Mouse (Mus musculus) brown adipose tissue, adult 24 weeks (tissue): ENCODE results near the gene Slc13a4. TPM values are rescaled to one million over a fixed set of nuclear protein-coding genes. Genes with fewer than 3 reads are reported as not detected.

Experiments used
- H3K27ac ChIP-seq: fragments of 200-500 bp; replicated peaks from 2 replicates; pipeline ENCODE4 v1.5.1; 2012; ENCODE audit warnings: low read depth, mild to moderate bottlenecking, low read length
- H3K4me1 ChIP-seq: fragments of 200-500 bp; 2 replicates; pipeline ENCODE4 v1.6.1; 2012; ENCODE audit warnings: low read length, mixed read lengths; ENCODE audit not compliant: control insufficient read depth, insufficient read depth, insufficient read length
- H3K4me3 ChIP-seq: fragments of 200-500 bp; 2 replicates; pipeline ENCODE4 v1.5.1; 2012; ENCODE audit warnings: low read depth, mild to moderate bottlenecking, low read length, moderate library complexity; ENCODE audit not compliant: insufficient read depth
- polyA plus RNA-seq: library from polyadenylated mRNA; stranded (reverse); fragments of >200 nt; gene quantifications from 2 replicates; pipeline ENCODE4 v1.2.4, GENCODE M21; 2012; ENCODE audit not compliant: missing spikeins, insufficient read depth, insufficient read length

Gene Slc13a4
- polyA plus RNA-seq, result not detected in 2 replicates

GRCm38 (mm10) chr6:35308037-35308436 lies at the start of gene Slc13a4:
Gene Slc13a4 (minus strand): TSS chr6:35308131.
- Histone ChIP-seq H3K27ac (no peak within 1 kb of the TSS), H3K4me3 (no peak within 1 kb of the TSS), H3K4me1 (no peaks in the 10 kb centered on the region)

- no peak overlapping the region for H3K27ac ChIP-seq
- no peak overlapping the region for H3K4me3 ChIP-seq
- no peaks in the 10 kb centered on the region for H3K4me1 ChIP-seq
Observed at GRCm38 (mm10) chr6:35355320-35355719, 47.4 kb upstream of the Slc13a4 start.

- no peak overlapping the region for H3K4me3 ChIP-seq
- H3K27ac ChIP-seq, result no peak overlapping the region
- no peaks in the 10 kb centered on the region for H3K4me1 ChIP-seq
Observed at GRCm38 (mm10) chr6:35354622-35354998, 46.7 kb upstream of the Slc13a4 start.

- H3K4me1 ChIP-seq, result no peaks in the 10 kb centered on the region
- H3K4me3 ChIP-seq, result no peak overlapping the region
- H3K27ac ChIP-seq, result no peak overlapping the region
Observed at GRCm38 (mm10) chr6:35353846-35354621, 46.1 kb upstream of the Slc13a4 start.

GRCm38 (mm10) chr6:35353416-35353815 lies 45.5 kb upstream of the Slc13a4 start:
- Histone ChIP-seq H3K4me1 (no peaks in the 10 kb centered on the region), H3K27ac (no peak overlapping the region), H3K4me3 (no peak overlapping the region)

GRCm38 (mm10) chr6:35352867-35353266 lies 44.9 kb upstream of the Slc13a4 start:
- H3K4me3 ChIP-seq, result no peak overlapping the region
- H3K4me1 ChIP-seq, result no peaks in the 10 kb centered on the region
- H3K27ac ChIP-seq, result no peak overlapping the region

DNA sequence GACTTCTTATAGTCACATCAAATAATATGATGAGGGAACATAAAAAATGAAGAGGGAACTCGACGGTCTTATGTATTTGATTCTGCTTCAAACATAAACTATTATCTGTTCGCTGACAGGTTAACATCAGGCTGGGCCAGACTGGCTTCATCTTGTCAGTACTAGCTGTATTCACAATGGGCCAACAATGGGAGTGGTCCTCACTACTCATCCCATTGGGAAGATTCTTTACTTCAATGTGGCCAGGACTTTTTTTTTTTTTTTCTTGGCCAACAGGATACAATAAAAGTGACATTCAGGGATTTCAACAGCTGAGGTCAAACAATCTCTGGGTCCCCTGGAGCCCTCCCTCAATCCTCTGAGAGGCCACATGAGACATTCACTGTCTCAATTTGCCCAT lies 43.9 kb upstream of the Slc13a4 start:
- no peak overlapping the region for H3K27ac ChIP-seq
- no peak overlapping the region for H3K4me3 ChIP-seq
- H3K4me1 ChIP-seq, result no peaks in the 10 kb centered on the region

GRCm38 (mm10) chr6:35349784-35350183 lies 41.9 kb upstream of the Slc13a4 start:
- H3K4me3 ChIP-seq, result no peak overlapping the region
- H3K27ac ChIP-seq, result no peak overlapping the region
- H3K4me1 ChIP-seq, result no peaks in the 10 kb centered on the region

DNA sequence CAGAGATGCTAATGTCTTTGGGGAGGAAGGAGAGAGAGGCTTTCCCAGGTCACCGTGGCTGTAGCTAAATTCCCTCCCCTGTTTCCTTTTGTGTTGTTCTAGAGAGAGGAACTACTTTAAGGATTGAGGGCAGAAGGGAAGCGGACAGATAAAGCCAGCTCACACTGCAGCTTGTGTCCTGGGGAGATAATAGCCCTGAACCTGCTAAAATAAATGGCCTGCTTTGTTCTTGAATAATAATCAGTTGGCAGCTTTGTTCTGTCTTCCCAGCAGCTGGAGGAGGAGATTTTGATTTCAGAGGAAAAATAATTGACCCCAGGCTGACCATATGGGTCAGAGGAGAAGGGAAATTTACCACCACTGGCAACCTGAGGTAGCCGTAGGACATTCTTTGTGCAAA lies 30.7 kb upstream of the Slc13a4 start:
- no peak overlapping the region for H3K27ac ChIP-seq
- no peaks in the 10 kb centered on the region for H3K4me1 ChIP-seq
- no peak overlapping the region for H3K4me3 ChIP-seq

DNA sequence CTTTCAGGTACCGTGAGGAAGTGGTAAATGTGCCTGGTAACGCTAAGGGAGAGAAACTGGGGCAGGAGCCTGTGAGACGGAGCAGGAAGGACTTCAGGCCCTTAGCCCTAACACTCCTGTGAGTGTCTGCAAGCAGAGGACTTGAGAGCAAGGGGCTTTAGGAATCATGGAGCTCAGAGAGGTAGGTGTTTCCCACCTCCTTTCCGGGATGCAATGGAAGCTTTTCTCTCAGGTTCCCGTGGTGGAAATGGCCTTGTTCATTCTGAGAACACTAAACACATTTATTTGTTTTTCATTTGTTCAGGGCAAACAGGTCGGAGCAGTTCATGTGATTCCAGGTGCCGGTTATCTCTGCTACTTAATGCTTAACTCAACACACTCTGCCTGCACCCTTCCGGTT lies 29.9 kb upstream of the Slc13a4 start:
- Histone ChIP-seq H3K4me1 (no peaks in the 10 kb centered on the region), H3K27ac (no peak overlapping the region), H3K4me3 (no peak overlapping the region)

DNA sequence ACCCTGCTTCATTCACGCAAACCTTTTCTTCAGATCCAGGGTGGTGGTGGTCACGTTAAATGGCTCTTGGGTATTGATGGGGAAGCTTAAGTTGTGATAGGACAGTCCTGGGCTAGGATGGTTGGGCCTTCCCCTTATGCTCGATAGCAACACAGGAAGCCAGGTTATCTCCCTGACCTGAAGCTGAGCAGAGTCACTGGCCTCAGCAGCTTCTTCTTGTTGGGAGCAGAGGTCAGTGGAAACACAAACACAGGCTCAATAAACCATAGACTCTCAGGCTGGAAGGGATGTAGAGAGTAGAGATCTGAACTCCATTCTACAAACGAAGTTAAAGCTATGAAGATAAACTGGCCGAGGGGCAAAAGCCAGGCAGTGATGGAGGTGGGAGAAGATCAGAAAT lies 27.5 kb upstream of the Slc13a4 start:
- no peaks in the 10 kb centered on the region for H3K4me1 ChIP-seq
- no peak overlapping the region for H3K27ac ChIP-seq
- no peak overlapping the region for H3K4me3 ChIP-seq

GRCm38 (mm10) chr6:35334278-35334677 lies 26.3 kb upstream of the Slc13a4 start:
- Histone ChIP-seq H3K4me3 (no peak overlapping the region), H3K27ac (no peak overlapping the region), H3K4me1 (no peaks in the 10 kb centered on the region)

GRCm38 (mm10) chr6:35333632-35334031 lies 25.7 kb upstream of the Slc13a4 start:
- Histone ChIP-seq H3K27ac (no peak overlapping the region), H3K4me1 (no peaks in the 10 kb centered on the region), H3K4me3 (no peak overlapping the region)

GRCm38 (mm10) chr6:35330834-35331233 lies 22.9 kb upstream of the Slc13a4 start:
- H3K4me1 ChIP-seq, result no peaks in the 10 kb centered on the region
- no peak overlapping the region for H3K4me3 ChIP-seq
- H3K27ac ChIP-seq, result no peak overlapping the region

DNA sequence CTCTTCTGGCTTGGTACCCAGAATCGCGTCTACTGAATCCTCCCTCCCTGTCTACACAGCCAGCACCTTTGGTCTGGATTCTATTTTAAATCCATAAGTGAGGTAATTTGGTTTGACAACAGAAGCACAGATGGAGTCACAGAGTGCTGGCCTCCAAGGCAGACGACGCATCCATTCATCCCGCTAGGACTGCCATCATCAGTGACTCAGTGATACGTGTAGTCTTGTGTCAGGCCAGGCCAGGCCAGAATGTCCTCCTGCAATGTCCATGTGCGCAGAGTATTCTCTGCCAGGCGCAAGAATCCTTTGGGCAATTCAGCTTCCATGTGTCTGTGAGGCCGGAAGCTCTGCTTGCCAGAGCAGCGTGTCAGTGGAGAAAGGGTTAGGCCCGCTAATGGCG lies 22.0 kb upstream of the Slc13a4 start:
- no peaks in the 10 kb centered on the region for H3K4me1 ChIP-seq
- no peak overlapping the region for H3K27ac ChIP-seq
- no peak overlapping the region for H3K4me3 ChIP-seq

DNA sequence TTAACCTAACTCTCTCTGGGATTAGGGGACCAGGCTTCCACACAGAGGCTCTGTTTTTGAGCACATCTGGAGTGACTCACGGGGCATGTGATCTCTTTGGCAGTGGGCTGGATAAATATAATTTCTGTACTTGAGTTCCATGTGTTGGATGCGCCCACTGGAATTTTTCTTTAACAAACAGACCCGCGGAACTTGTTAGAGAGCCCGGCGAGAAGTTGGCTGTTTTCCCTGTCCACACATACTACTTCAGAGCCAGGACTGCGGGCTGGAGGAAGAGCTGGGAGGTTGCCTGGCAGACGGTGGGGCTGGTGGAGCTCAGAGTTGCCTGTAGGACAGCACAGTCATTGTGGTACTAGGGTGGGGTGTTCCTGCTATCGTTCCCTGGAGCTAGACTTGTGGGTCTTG lies 18.2 kb upstream of the Slc13a4 start, which contains the start of gene Fam180a:
Fam180a (minus strand) TSS at position 31 of the 405 bp plus-strand sequence.
- no peaks in the 10 kb centered on the region for H3K4me1 ChIP-seq
- H3K27ac ChIP-seq, result no peak within 1 kb of the TSS
- H3K4me3 ChIP-seq, result no peak within 1 kb of the TSS
